Mouse (Mus musculus) adrenal gland, adult 2 months (tissue): ENCODE results near the gene Nck2. TPM values are rescaled to one million over a fixed set of nuclear protein-coding genes. Genes with fewer than 3 reads are reported as not detected.
A peak's percentile ranks its signal among the peaks of the same experiment; 100 is the strongest.

Experiments
- DNase-seq: peaks from one replicate; pipeline ENCODE4 v3.0.0; 2021
- polyA plus RNA-seq: library from polyadenylated mRNA; depleted of rRNA; stranded (reverse); fragments of >200 nt; gene quantifications from 2 replicates; pipeline ENCODE4 v1.2.3, GENCODE M21; 2012
- total RNA-seq, 2 experiments: library from RNA; stranded (reverse); gene quantifications; 2 replicates each; pipeline ENCODE4 v1.2.3; 2021

Nck2 gene
- total and polyA plus RNA-seq, 3 experiments = 25.5 to 33.4 (median 29.4) TPM

DNA sequence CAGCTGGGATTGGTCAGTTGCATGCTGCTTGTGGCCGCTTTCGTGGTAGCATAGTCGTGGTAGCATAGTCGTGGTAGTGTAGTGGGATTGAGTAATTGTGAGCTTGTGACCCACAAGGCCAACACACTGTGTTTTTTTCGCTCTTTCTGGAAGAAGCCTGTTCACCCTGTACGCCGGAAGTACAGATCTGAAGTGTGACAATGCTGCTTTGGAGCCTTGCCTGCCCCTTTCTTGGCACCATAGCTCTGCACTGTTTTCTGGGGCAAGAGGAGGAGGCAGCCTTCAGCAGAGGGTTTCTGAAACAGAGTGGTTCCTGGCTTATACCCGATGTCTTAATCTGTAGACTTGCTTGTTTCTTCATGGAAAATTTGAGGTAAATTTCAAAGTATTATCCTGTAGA, 23.3 kb downstream of the Nck2 start:
- peak; percentile 63 for DNase-seq

DNA sequence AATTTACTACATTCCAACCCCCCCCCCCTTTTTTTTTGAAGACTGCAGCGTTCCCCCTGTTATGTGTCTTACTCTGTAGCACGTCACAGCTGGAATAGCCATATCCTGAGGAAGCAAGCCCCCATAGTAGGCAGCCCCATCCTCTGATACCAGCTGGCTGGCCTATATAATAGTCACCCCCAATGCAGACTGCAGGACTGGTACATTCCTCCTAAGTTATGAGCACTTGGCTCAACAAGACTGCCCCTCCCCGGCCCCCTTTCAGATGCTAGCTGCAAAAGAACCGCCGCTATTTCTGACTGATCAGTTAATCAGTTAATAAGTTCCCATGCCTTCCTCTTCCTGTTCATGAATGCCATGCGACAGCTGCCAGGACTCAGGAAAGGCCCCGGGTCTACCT, 23.8 kb downstream of the Nck2 start:
- no peak for DNase-seq

DNA sequence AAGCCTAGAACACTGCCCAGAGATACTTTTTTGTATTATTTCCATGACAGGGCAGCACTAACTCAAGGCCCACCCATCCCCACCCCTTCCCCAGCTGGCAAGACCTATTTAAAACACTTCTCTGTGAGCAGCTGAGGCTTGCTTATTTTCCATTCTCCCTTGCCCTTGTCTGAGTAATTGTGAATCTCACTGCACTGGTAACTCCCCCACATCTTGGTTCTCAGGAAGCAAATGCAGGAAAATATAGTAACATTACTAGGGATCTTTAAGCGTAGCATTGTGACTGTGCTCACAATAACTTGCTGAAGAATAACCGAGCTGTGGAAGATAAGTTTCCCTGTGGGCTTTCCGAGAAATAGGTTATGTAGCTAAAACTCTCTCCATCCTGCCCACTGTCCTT, 24.6 kb downstream of the Nck2 start:
- DNase-seq = no peak

DNA sequence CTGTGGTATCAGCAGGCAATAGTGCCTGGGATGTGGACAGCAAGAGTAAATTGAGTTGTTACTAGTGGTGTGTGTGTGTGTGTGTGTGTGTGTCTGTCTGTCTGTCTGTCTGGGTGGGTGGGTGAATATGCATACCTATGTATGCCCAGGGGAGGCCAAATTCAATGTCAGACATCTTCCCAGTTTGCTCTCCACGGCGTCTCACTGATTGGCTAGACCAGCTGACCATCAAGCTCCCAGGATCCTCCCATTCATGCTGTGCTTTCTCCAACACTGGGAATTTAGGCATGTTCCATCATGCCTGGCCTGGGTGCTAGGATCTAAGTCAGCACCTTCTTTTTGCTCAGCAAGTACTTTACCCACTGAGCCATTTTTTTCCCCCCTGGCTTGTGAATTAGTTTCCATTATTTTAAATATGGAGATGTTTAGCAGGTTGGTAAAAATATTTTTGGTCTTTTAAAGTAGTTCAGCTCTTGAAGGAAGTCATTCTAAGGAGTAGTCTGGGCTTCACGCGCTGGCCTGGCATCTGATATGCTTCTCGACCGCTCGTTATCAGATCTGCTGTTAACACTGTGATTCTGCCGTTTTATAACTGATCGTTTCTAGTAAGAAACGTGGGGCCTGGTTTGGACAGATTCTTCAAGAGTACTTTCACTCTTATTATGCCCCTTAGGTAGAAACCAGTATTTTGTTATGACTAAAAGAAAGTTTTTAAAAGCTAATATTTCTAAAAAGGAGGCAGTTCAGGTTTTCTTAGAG, 26.2 kb downstream of the Nck2 start:
- DNase-seq = no peak

DNA sequence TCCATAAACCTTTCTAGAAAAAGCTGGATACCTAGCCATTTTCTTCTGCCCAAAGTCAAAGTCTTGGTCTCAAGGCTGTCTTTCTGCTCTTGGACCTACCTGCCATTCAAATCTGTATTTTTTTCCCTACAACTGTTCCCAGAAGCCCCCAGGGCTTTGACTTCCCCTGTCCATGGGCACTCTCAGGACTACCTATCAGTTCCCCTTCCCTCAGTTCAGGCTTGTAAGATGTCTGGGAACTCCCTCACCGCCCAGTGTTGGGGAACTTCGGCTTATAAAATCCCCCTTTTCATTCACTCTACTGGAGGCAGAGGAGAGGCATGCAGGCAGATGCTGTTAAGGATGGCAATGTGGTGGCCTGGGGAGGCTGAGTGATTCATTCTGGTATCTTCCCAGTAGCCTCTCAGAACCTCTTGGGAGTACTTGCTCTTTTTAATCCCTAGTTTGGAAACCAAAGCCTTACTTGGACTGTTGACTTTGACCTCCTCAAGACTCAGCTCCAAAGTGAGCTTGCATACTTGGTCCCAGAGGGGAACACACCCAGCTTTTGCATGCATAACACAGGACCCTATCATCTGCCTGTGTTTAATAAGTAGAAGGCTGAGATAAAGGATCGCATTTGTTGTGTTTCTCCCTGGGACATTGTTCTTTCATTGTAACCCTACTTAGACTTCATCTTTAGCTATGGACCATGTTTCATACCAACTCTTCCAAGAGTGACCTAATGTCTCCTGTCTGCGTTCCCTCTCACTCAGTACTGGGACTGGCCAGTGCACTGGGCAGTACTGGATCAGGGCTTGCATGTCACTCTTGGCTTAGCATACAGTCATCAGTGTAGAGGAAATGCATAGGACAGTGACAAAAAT, 27.0 kb downstream of the Nck2 start:
- no peak for DNase-seq

DNA sequence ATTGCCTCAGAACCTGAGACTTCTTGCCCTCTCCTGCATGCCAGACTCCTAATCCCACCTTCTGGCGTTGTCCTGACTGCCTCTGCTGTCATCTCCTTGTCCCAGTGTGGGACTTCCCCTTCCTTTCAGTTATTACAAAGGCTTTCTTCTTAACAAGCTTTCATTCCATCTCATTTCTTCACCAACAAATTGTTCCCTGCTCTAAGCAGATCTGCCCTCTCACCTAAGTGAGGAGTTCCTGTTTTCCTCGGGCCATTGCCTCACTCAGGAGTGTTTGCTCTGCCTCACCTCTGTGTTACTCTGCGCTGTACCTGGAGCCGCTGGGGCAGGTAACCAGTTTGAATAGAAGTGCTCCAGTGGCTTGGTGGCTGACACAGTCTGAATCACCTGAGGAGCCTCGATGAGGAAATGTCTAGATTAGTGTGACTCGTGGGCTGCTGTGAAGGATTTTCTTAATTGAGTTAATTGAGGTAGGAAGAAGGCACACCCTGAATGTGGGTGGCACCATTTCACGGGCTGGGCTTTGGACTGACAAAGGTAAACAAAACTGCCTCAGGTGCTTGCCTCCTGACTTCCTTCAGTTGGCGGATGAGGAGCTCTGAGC, 27.8 kb downstream of the Nck2 start:
- no peak for DNase-seq

DNA sequence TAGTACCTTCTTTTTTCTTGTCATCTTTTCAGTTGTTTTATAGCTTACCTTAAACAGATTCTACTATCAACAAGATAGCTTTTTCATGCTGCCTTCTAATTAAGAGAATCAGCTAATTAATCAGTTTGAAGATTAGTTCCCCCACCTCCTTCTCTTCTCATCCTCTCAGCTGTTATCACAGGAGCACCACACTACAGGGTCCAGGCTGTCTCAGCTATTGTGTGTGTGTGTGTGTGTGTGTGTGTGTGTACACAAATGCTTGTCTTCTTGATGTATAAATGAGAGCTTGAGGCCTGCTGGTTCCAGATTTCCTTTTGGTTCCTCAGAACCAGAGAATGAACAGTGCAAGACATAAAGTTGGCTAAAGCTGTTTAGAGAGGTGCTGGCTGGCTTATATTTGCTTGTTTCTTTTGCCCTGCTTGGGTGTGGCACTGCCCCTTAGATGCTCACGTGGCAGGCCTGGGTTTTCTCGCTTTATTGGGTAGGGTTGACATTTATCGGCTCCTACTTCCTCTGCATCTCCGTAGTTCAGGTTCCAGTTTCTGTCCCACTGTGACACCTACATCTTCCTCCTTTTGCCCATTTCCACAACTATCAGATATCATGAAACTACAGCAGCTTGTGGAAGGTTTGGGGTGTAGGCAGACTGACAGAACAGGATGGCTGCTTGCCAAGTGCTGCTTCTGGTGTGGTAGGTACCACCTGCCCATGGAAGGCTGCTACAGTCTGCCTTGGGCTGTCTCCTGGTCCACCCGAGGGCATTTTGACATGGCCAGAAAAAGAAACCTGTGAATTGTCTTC, 29.6 kb downstream of the Nck2 start:
- DNase-seq = no peak

DNA sequence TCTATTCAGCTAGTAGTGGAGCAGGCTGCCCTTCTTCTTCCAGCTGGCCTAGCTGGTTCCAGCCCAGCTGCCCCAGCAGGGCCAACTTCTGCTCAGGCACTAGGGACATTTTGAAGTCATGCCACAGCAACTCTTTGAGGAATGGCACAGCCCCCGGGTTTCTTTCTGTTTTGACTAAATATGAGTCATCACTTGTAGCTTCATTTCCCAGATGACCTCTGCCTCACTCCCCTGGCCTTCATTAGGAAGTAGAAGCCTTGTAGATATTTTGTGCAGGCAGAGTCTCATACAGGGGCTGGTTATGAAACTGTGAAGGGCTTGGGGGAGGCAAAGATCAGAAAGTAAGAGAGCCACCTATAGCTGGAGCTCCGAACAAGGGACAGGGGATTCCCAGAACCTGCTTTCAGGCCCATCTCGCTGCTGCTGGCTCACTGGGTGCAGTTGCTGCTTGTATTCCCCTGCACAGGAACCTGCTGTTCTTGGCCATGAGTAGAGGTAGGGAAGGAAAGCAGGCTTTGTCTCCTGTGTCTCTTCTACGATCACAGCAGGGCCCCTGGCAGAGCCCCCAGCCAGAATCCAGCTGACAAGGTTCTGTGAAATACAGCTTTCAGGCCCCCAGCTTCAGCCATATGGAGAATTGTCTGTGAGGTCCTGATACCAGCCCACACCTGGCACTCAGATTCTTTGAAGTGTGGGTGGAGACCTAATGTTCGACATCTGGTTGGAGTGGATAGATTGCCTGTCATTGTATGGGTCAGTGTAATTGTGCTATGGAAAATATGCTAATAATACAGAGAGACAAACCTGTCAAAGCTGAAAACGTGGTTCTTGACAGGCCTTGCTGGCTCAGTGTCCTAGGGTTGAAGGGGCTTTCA, 30.4 kb downstream of the Nck2 start:
- DNase-seq = peak; percentile 81

DNA sequence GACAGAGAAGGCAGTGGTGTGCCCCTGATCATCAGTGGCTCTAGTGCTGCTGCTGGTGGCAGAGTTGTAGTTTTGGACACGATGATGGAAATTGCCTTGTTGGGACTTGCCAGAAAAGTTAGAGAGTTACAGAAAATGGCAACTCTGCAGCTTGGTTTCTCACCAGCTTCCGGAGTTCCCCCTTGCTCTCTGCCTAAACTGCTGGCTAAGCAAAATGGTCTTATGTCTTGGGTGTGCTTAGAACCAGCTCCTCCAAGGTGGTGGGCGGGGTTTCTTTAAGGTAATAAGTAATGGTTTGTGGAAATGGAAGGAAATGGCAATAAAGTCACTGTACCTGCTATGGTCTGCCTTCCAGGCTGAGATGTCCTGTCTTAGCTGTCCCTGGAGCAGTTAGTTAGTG, 33.6 kb downstream of the Nck2 start:
- no peak for DNase-seq

DNA sequence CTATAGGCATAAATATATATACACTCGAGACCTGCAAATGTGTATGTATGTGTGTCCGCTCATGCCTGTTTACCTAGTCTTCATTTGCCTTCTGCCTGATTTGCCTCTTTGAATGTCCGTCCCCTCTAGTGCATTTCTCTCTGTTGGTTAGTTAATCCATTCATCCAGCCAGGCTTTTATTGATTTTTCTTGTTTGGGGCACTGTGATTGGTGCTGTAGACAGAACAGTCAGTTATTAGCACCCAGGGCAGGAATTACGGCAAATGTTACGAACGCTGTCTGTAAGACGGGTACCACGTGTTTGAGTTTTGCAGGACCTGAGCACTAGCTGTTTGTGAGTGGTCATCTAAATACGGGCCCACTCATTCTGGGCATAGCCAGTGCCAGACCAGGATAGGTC, 40.8 kb downstream of the Nck2 start:
- DNase-seq = no peak

DNA sequence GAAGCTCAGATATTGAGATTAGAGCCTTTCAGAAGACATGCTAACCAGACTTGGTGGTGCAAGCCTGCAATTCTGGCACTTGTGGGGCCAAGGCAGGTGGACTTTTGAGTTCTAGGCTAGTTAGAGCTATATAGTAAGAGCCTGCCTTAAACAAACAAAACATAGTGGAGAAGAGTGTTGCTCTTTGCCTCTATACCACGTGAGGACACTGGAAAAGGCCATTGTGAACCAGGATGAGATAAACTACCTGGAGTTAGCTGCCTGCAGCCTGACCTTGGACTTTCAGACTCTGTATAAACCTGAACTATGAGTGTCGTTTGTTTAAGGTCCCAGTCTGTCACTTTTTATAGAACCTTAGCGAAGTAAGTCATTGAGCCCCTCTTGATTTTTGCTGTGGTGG, 42.1 kb downstream of the Nck2 start:
- no peak for DNase-seq

DNA sequence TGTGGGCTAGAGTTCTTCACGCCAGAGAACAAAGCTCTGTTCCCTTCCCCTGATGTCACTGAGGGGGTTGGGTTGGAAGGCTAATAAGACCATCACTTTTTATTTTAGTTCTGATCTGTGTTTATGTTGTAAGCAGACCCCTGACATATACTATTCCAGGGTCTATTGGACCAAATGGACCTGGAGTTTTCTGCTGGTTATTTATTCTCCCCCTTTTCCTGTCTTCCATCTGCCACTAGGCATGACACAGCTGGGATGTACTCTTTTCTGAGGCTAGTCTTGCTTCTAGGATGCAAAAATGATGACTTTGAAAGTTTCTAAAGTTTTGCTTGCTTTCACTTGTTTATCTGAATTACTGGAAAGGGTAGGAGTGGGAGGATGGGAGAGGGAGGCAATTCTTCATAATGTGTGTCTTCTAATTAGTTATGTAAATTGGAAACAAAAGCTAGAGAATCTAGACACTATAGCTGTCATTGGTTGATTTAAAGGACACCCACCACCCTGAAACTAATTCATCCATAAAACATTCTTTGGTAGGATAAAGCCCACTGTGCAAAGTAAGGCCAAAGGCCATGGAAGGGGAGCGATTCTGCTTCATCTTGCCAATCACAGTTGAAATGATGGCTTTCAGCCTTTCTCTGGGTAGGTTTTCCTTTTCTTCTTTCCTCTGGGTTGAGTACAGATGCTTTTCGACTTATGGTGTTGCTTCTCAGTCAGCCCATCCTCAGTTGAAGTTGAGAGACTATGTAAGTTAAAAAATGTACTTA, 42.8 kb downstream of the Nck2 start:
- DNase-seq = no peak

DNA sequence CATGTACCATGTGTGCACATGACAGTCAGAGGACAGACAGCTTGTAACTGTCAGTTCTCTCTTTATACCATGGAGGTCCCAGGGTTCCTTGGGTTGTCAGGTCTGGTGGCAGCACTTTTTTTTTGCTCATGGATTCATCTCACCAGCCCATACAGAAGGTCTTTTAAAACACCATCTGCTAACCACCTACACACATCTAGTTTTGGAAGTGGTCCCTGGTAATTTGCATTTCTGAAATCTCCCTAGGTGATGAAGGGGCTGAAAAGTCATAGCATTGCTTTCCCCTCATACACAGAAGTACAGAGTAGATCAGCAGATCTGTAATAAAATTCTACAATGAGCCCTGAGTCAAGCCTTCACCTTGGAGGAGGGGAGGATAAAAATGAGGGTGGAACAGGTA, 44.9 kb downstream of the Nck2 start:
- no peak for DNase-seq

DNA sequence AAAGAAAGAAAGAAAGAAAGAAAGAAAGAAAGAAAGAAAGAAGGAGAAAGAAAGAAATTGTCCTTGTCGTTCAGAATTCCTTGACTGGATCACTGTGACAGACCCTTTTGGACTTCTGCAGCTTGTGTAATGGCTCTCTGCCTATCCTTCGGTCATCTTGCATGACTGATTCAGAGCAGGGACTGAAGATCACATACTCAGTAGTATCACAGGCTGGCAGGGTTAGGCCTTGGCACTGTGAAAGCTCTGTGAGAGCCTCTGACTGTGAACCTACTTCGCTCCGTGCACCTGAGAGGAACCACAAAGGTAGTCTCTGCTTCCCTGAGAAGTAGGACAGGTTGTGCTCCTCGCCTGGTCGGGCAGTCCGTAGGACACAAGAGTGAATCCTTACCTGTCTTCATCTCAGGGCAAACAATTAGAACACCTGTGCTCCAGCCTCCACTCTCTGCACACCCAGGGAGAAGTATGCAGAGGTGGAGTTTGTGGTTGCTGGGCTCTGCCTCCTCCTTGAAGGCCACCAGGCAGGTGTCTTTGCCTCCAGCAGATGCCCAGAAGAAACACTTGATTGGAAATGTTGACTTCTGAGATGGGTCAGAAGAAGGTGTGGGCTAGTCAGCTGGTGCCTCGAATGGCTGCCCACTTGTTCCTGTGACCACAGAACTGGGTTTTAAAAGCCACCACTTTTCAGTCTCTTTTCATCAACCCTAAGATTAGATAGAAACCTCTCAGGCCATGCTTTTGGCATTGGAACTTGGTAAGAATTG, 47.3 kb downstream of the Nck2 start:
- DNase-seq = no peak

DNA sequence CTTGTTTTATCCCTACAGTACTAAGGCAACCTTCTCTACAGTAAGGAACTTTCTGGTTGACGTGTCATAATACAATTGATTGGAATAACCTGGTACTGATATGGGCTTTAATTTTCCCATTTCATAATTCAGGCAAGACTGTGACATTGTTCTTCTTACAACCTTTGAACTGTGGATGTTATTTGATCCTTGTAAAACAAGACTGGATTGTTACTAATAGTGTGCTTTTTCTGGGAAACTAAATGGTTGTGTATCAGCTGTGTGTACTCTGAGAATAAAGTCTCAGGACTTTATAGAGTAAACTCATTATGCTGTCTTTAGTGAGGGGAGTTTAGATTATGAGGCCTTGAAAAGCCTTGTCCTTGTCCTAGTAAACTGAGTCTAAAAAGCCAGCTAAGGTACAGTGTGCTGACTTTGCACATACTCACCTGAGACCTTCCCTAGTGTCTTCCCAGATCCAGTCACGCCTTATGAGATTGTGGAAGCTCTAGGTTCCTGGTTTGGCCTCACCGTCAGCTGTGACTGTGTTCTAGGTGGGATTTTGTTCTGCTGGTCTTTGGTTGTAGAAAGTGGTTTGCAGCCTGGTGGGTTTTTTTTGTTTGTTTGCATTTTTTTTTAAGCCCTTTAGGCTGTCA, 48.5 kb downstream of the Nck2 start:
- no peak for DNase-seq

DNA sequence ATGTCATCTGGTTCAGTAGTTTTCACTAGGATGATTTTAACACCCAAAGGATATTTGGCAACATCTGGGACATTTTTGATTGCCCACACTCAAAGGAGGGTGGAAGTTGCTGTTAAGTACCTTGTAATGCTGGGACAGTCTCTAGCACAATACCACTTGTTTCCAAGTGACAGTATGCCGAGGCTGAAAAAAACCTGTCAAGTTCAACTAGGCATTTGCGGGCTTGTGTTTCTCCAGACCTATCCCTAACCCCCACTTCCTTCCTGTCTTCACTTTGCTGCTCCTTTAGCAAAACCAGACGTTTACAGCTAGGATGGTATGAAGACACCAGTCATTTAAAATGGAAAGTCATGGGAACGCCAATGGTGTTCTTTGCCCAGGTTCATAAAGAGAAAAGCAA, 51.7 kb downstream of the Nck2 start:
- no peak for DNase-seq

DNA sequence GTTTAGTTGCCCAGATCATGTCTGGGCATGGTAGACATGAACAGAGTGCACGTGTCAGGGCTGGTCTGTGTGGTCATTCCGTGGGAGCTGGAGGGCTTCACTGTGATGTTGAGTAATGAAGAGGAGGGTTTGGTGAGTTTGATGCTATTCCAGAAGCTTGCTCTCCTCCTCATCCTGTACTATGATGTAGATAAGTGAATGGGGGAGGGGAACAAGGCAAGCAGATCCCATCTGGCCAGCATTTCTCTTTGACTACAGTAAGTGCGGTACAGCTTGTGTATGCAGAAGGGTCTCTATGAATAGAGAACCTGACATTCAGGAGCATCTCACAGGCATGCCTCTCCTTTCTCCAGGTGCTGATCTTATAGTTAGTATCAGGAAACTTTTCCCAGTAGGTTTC, 52.6 kb downstream of the Nck2 start:
- no peak for DNase-seq

DNA sequence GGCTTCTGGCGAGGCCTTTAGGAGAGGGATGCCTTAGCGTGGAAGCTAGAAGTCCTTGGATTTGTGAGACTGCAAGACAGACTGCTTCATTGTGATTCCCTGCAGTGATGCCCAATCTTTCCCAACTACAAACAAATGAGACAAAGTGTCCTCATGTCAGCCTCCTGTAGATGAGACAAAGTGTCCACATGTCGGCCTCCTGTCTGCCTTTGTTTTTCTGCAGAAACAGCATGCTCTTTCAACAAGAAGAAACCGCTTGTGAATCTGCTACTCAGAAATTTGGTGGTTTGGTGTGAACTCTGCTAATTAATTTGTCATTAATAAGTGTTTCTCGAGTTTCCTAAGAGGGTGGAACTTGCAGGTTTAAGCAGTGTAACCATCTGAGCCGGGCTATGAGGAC, 53.6 kb downstream of the Nck2 start:
- DNase-seq = no peak

DNA sequence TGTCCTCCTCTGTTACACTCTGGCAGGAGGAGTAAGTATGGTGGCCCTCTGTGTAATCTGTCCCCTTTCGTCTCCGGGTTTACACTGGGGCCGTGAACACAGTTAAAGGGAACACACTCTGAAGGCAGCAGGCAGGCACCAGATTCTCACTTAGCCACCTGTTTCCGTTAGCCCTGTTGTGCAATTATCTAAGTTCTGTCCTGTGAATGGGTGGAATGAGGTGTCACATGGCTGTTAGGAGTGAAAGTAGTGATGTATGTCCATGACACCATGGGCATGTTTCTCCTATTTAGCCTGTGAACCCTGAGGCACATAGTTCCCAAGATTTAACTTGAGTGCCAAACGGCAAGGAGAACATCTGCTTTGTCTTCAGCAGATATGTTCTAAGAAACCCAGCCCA, 55.7 kb downstream of the Nck2 start:
- no peak for DNase-seq
